Mouse (Mus musculus) spleen, adult 12 weeks (tissue): Measurements from ENCODE around the gene Enox2.
"Not testable (repeated sequence)": the region's sequence is repeated elsewhere in the genome, so short reads cannot be mapped to it uniquely, and the experiment has no call there.

ENCODE experiments used
- DNase-seq: peaks from one replicate; pipeline ENCODE4 v3.0.0; 2022; ENCODE audit warnings: low spot score

Gene Enox2

DNA sequence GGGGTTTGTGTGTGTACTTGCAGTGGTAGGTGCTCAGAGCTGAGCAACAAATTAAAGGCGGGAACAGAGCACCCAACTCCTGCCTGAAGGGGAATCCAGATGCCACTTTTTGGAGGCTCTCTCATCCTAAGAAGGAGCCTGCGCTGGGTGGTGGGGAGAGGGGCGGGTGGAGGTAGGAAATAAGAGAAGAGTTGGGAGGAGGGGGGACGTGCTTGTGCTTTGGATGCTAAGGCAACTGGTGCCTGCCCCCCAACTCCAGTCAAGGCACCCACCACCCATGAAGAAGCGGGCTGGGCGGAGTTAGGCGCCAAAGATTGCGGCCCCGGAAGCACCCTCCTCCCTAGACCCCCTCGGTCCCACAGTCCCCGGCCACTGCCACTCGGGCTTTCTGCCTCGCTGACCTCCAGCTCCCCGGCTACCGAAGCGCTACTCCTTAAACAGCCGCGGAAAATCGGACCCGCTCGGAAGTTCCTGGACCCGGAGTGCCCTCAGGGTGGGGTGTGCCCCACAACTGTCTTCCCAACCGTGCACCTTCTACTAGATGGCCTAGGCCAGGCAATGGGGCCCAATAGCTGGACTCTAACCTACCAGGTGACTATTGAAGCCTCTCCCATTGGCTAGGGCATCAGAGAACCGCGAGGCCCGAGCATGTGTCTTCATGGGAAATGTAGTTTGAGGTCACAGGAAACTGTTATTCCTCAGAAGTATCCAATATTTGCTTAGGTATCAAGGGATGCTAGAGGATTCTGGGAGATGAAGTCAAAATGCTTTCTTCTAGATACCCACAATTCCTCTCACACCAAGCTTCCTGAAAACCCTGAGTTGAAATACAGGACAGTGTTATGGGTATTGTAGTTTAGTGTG is at the start of gene Enox2:
Gene Enox2, minus strand, starts transcription at position 560 of the 864 bp plus-strand sequence.
- peak; percentile 44 for DNase-seq

- no peak for DNase-seq
These were observed 21.4 kb upstream of the Enox2 start for GRCm38 (mm10) chrX:49309496-49309895.

DNA sequence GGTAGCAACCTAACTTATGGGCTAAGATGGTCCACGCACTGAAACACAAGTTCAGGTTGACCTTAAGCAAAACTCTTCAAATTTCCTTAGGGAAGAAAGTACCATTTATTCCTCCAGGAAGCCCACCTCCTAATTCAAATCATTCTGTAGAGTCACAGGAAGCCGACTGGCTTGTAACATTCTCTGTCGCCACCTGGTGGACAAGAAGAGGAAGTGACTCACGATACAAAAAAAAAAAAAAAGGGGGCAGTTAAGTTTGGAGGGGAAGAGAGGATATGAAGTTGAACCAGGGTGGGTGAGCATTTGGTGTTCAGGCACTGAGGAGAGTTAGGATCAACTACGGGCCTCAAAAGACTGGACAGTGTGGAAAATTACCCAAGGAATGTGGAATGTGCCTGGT is 18.6 kb upstream of the Enox2 start:
- DNase-seq = no peak

- DNase-seq = no peak
These were observed 8.0 kb downstream of the Enox2 start for GRCm38 (mm10) chrX:49279918-49280586.

- no peak for DNase-seq
These were observed 14.5 kb downstream of the Enox2 start for GRCm38 (mm10) chrX:49273487-49274042.

DNA sequence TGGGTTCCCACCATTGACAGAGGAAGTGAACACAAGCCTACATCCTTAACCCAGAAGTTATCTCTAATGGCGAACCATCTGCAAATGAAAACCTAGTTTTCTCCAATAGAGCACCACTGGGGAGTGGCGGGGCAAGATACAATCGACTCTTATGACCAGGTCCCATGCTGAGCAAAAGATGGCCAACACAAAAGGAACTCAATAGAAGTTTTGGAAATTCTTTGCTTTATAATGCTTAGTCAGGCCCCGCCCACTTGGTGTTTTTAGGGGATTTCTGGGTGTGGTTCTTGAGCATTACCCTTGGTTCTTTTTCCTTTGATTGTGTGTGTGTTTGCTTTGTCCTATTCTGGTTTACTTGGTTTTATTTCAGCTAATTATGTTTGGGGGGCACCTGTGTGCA is 37.2 kb downstream of the Enox2 start:
- no peak for DNase-seq

DNA sequence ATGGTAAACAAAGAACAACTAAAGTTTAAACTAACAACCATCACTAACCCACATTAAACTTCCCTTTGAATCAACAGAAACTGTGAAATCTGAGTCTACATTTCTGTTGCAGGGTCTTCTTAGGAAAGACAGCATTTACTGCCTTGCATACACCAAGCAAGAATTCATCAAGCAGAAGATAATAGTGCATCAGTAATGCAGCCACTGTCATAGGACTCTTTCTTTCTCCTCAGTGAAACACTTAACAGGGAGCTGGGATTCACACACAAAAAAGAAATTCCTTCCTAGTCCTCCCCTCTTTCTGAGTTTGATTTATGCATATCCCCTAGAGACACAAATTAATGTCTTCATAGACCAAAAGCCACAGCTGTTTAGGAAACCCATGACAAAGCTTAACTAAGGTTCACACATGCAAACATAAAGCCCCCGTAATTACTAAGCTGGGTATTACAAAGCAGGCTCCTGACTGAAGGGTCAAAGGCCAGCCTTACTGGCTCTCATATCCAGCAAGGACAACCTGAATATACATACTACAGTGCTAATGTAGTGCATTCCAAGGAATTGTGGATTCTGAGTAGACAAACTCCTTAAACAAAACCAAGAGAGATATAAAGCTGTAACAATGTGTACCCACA is 62.1 kb downstream of the Enox2 start:
- DNase-seq = no peak

DNA sequence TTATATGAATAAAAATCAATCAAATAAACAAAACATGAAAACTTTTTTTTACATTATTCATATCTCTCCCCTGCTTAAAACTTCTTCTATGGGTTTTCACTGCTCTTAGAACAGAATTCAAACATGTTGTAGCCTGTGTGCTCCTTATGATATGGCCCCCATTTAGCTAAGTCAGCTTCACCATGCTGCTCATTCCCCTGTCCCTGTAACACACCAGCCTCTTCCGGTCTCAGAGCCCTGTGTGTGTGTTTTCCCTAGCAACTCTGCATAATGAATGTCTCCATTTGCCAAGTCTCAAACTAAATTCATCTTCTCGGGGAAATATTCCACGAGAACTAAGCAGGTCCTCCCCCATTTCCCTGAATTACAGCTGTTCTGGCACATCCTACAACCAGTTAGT is 71.6 kb downstream of the Enox2 start:
- DNase-seq = no peak

- no peak for DNase-seq
These were observed 91.7 kb downstream of the Enox2 start for GRCm38 (mm10) chrX:49196386-49196785.

- no peak for DNase-seq
These were observed 106.9 kb downstream of the Enox2 start for GRCm38 (mm10) chrX:49181136-49181535.

DNA sequence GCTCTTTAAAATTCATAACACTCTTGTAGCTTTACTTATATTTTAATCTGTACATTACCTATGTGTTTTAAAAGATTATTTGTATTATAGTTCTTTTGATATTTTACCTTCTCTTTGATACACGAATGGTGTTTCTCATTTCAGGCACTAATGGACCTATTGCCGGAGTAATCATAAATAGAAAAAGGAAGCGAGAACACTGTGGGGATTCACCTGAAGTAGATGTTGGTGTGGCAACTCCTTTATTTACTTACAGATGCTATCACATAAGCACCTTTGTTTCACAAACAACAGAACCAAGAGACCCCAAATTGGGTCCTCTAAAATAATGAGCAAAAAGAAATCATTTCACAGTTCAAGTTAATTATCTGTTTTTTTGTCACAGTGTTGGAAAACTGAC is 109.4 kb downstream of the Enox2 start:
- DNase-seq = no peak

GRCm38 (mm10) chrX:49154280-49154679 is 133.8 kb downstream of the Enox2 start:
- no peak for DNase-seq

- no peak for DNase-seq
These were observed 163.2 kb downstream of the Enox2 start for GRCm38 (mm10) chrX:49124774-49125429.

DNA sequence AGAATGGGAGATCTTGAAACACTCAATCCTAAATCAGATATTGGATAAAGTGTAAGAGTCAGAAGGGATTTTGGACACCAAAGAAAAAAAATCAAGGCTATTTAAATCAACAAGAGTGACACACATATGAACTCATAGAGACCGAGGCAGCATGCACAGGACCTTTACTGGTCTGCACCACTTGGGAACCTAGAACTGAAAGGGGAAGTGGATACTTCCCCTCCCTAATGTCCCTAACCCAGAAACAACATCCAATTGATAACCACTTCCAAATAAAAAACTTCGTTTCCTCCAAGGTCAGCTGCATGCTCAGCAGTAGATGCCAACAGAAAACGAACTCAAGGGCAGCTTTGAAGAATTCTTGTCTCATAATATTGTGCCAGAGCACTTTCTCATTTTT is 171.6 kb downstream of the Enox2 start:
- no peak for DNase-seq

DNA sequence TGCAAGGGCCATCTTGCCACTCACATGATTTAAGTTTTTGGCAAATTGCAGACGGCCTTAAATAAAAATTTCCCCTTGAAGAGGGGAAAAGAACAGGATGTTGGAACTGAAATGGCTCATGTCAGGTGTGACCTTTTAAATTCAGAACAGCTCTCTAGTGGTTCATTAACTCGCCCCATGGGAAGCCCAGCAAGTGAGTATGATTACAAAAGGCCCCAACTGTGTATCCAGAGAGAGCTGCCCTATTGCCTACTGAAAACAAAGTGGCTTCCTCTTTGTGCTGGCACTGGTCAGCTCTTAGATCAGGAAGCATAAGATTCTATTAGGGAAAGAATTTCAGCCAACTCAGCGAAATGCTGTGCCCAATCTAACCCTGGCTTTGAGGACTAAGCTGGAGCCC is 175.6 kb downstream of the Enox2 start:
- DNase-seq = no peak

DNA sequence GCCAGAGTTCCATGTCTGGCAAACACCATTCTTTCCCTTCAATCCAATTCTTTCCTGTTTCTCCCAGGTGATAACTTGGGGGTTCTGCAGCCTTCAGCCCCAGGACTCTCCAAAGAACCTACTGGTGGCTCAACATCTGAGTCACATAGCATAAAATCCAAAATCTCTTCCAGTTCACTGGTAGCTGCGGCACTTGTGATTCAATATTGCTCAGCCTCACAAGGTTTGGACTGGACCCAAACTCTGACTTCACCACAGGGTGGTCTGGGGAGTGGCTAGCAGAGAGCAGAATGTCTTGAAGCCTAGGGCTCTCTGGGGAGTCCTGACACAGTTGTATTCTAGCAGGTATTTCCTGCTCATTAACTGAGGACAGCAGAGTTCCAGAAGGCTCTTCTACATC is 187.5 kb downstream of the Enox2 start:
- DNase-seq = not testable (repeated sequence)

DNA sequence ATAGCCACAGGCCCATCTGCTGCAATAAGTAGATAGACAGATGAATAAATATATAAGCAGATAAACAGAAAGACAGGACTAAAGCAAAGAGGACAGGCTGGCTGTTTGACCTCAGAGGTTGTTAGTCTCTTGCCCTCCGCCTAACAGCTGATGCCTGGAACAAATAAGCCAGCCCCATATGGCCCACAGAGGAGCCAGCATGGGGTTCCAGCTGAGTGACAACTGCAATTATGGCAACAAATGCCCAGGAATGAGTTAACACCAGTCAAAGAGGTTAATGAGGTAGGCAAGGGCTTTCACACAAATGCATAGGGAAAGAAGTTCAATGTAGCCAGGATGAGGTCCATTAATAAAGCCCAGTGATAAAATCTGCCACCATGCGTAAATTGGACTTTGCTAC is 191.8 kb downstream of the Enox2 start:
- DNase-seq = no peak

DNA sequence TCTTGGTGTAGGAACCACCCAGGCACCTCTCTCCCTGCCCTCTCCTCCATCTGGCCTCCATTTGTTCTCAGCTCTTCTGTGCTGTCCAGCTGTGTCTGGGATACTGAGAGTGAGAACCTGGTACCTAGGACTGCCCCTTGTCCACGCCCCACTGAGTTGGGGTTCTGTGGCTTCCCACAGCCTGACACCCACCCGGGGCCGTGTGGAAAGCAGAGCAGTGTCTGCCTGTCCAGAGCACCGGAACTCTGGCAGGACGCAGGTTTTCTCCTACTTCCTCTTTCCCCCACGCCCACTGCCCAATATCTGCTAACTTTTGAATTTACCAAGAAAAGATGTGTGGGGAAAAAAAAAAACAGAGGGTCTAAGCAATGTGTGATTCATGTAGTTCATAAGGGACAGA is 213.0 kb downstream of the Enox2 start:
- no peak for DNase-seq

GRCm38 (mm10) chrX:49073563-49073962 is 214.5 kb downstream of the Enox2 start:
- no peak for DNase-seq

GRCm38 (mm10) chrX:49045118-49045517 is 242.9 kb downstream of the Enox2 start:
- DNase-seq = no peak

DNA sequence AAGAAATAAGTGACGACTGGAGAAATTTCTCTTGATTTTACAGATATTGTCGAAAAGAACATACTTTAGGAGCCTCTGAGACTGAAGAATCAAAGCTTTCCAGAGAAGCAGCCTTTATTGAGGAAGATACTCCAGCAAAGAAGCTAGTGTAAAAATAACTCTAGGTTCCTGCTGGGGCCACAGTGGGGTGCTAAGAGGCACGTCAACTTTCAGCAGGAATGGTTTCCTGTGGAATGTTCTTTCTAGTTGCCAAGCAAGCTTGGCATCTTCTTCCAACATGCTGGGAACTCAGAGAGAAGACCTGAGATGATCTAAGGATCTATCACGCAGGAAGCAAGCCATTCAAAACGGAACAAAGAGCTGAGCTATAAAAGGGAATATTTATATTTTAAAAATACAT is 278.3 kb downstream of the Enox2 start:
- no peak for DNase-seq

GRCm38 (mm10) chrX:49005655-49006054 is 282.4 kb downstream of the Enox2 start:
- no peak for DNase-seq
